Mouse (Mus musculus): ENCODE data around the gene Nfatc4. TPM values are rescaled to one million over a fixed set of nuclear protein-coding genes. Genes with fewer than 3 reads are reported as not detected.

The Nfatc4 gene
- polyA plus RNA-seq, 1 experiment = 4.3 TPM

- Histone ChIP-seq H3K27me3 (replicated peaks; ENCODE audit: control insufficient read depth, insufficient read depth, low read length) (no peaks in the 10 kb centered on the region), H3K4me3 (ENCODE audit: insufficient read depth, low read depth, low read length) (peak within 1 kb of the TSS; percentile 70), H3K4me1 (ENCODE audit: control insufficient read depth, insufficient read depth, low read length) (peaks cover 8% of the 10 kb centered on the region; the same call in 1 of the 2 replicates), H3K27ac (ENCODE audit: insufficient read depth, low read depth, low read length) (peak within 1 kb of the TSS; percentile 22), H3K36me3 (ENCODE audit: control insufficient read depth, insufficient read depth, low read length) (no peaks in the 10 kb centered on the region)
- peak; percentile 69 for DNase-seq
- WGBS = 6% methylated on average over 29 of the region's 33 CpGs
- TF ChIP-seq CTCF (conservative IDR thresholded peaks at IDR 0.05; ENCODE audit: insufficient read depth, insufficient read length, low read depth, low read length) (no peak), POLR2A (IDR thresholded peaks at IDR 0.05; ENCODE audit: low read depth, low read length) (no peak)
These were observed 30.8 kb downstream of the Nfatc4 start, which contains the start of gene Nynrin for GRCm38 (mm10) chr14:55853621-55854285. Nynrin (plus strand) TSS chr14:55854010.

- 5% methylated on average over 9 of the region's 9 CpGs for WGBS
- TF ChIP-seq CTCF (conservative IDR thresholded peaks at IDR 0.05; ENCODE audit: insufficient read depth, insufficient read length, low read depth, low read length) (no peak), POLR2A (IDR thresholded peaks at IDR 0.05; ENCODE audit: low read depth, low read length) (no peak)
- Histone ChIP-seq H3K4me1 (ENCODE audit: control insufficient read depth, insufficient read depth, low read length) (peaks cover 8% of the 10 kb centered on the region; the same call in 1 of the 2 replicates), H3K27me3 (replicated peaks; ENCODE audit: control insufficient read depth, insufficient read depth, low read length) (no peaks in the 10 kb centered on the region), H3K36me3 (ENCODE audit: control insufficient read depth, insufficient read depth, low read length) (no peaks in the 10 kb centered on the region), H3K27ac (ENCODE audit: insufficient read depth, low read depth, low read length) (peak overlapping the region; percentile 22), H3K4me3 (ENCODE audit: insufficient read depth, low read depth, low read length) (peak overlapping the region; percentile 70)
- peak; percentile 29 for DNase-seq
These were observed 31.6 kb downstream of the Nfatc4 start for GRCm38 (mm10) chr14:55854406-55855100.

GRCm38 (mm10) chr14:55855101-55855561 lies 32.2 kb downstream of the Nfatc4 start:
- TF ChIP-seq CTCF (conservative IDR thresholded peaks at IDR 0.05; ENCODE audit: insufficient read depth, insufficient read length, low read depth, low read length) (no peak), POLR2A (IDR thresholded peaks at IDR 0.05; ENCODE audit: low read depth, low read length) (no peak)
- peak overlapping the region; percentile 70 for H3K4me3 ChIP-seq (ENCODE audit: insufficient read depth, low read depth, low read length)
- peak; percentile 60 for DNase-seq
- WGBS = 5% methylated on average over 4 of the region's 4 CpGs
- H3K36me3 ChIP-seq (ENCODE audit: control insufficient read depth, insufficient read depth, low read length) = no peaks in the 10 kb centered on the region
- peaks cover 8% of the 10 kb centered on the region; the same call in 1 of the 2 replicates for H3K4me1 ChIP-seq (ENCODE audit: control insufficient read depth, insufficient read depth, low read length)
- H3K27me3 ChIP-seq (replicated peaks; ENCODE audit: control insufficient read depth, insufficient read depth, low read length) = no peaks in the 10 kb centered on the region
- peak overlapping the region; percentile 1; the same call in 1 of the 2 replicates for H3K27ac ChIP-seq (ENCODE audit: insufficient read depth, low read depth, low read length)

- DNase-seq = no peak
- Histone ChIP-seq H3K27me3 (replicated peaks; ENCODE audit: control insufficient read depth, insufficient read depth, low read length) (no peaks in the 10 kb centered on the region), H3K4me3 (ENCODE audit: insufficient read depth, low read depth, low read length) (no peak overlapping the region), H3K36me3 (ENCODE audit: control insufficient read depth, insufficient read depth, low read length) (no peaks in the 10 kb centered on the region), H3K4me1 (ENCODE audit: control insufficient read depth, insufficient read depth, low read length) (peaks cover 8% of the 10 kb centered on the region; the same call in 1 of the 2 replicates), H3K27ac (ENCODE audit: insufficient read depth, low read depth, low read length) (no peak overlapping the region)
- TF ChIP-seq CTCF (conservative IDR thresholded peaks at IDR 0.05; ENCODE audit: insufficient read depth, insufficient read length, low read depth, low read length) = no peak
- TF ChIP-seq POLR2A (IDR thresholded peaks at IDR 0.05; ENCODE audit: low read depth, low read length) = no peak
- 53% methylated on average over 4 of the region's 4 CpGs for WGBS
These were observed 34.6 kb downstream of the Nfatc4 start for GRCm38 (mm10) chr14:55857588-55857987.

- no peaks in the 10 kb centered on the region for H3K27me3 ChIP-seq (replicated peaks; ENCODE audit: control insufficient read depth, insufficient read depth, low read length)
- no peak overlapping the region for H3K27ac ChIP-seq (ENCODE audit: insufficient read depth, low read depth, low read length)
- no peaks in the 10 kb centered on the region for H3K36me3 ChIP-seq (ENCODE audit: control insufficient read depth, insufficient read depth, low read length)
- no peak for TF ChIP-seq CTCF (conservative IDR thresholded peaks at IDR 0.05; ENCODE audit: insufficient read depth, insufficient read length, low read depth, low read length)
- no peak for TF ChIP-seq POLR2A (IDR thresholded peaks at IDR 0.05; ENCODE audit: low read depth, low read length)
- no peaks in the 10 kb centered on the region for H3K4me1 ChIP-seq (ENCODE audit: control insufficient read depth, insufficient read depth, low read length)
- H3K4me3 ChIP-seq (ENCODE audit: insufficient read depth, low read depth, low read length) = no peak overlapping the region
- WGBS = 69% methylated on average over 6 of the region's 6 CpGs
- no peak for DNase-seq
These were observed 39.2 kb downstream of the Nfatc4 start for GRCm38 (mm10) chr14:55862186-55862585.

- Histone ChIP-seq H3K4me3 (ENCODE audit: insufficient read depth, low read depth, low read length) (no peak overlapping the region), H3K36me3 (ENCODE audit: control insufficient read depth, insufficient read depth, low read length) (no peaks in the 10 kb centered on the region), H3K27ac (ENCODE audit: insufficient read depth, low read depth, low read length) (no peak overlapping the region), H3K4me1 (ENCODE audit: control insufficient read depth, insufficient read depth, low read length) (no peaks in the 10 kb centered on the region), H3K27me3 (replicated peaks; ENCODE audit: control insufficient read depth, insufficient read depth, low read length) (no peaks in the 10 kb centered on the region)
- TF ChIP-seq POLR2A (IDR thresholded peaks at IDR 0.05; ENCODE audit: low read depth, low read length) (no peak), CTCF (conservative IDR thresholded peaks at IDR 0.05; ENCODE audit: insufficient read depth, insufficient read length, low read depth, low read length) (no peak)
- no peak for DNase-seq
- 89% methylated on average over 10 of the region's 10 CpGs for WGBS
These were observed 40.0 kb downstream of the Nfatc4 start for GRCm38 (mm10) chr14:55862970-55863369.

- no peaks in the 10 kb centered on the region for H3K36me3 ChIP-seq (ENCODE audit: control insufficient read depth, insufficient read depth, low read length)
- H3K27ac ChIP-seq (ENCODE audit: insufficient read depth, low read depth, low read length) = no peak overlapping the region
- H3K4me3 ChIP-seq (ENCODE audit: insufficient read depth, low read depth, low read length) = no peak overlapping the region
- no peaks in the 10 kb centered on the region for H3K4me1 ChIP-seq (ENCODE audit: control insufficient read depth, insufficient read depth, low read length)
- WGBS = 20% methylated on average over 7 of the region's 7 CpGs
- peak; percentile 95 for TF ChIP-seq CTCF (conservative IDR thresholded peaks at IDR 0.05; ENCODE audit: insufficient read depth, insufficient read length, low read depth, low read length)
- TF ChIP-seq POLR2A (IDR thresholded peaks at IDR 0.05; ENCODE audit: low read depth, low read length) = no peak
- H3K27me3 ChIP-seq (replicated peaks; ENCODE audit: control insufficient read depth, insufficient read depth, low read length) = no peaks in the 10 kb centered on the region
- peak; percentile 81 for DNase-seq
These were observed 40.8 kb downstream of the Nfatc4 start for GRCm38 (mm10) chr14:55863773-55864172.

Data from kidney, adult 2 months (tissue).